Mouse (Mus musculus) liver, embryonic 11.5 days (tissue): ENCODE results near the gene Glrb. TPM values are rescaled to one million over a fixed set of nuclear protein-coding genes. Genes with fewer than 3 reads are reported as not detected.

Source experiments
- ATAC-seq: fragments of 200-750 bp; cut with Nextera tagmentation; replicated peaks from 2 replicates; pipeline ENCODE4 v1.8.0; 2017; ENCODE audit warnings: moderate number of reproducible peaks, mild to moderate bottlenecking, moderate TSS enrichment, moderate library complexity; ENCODE audit not compliant: low FRiP score
- DNase-seq: peaks from one replicate; pipeline ENCODE4 v3.0.0-alpha.2; 2017; ENCODE audit warnings: low spot score
- H3K27ac ChIP-seq: fragments of 300-500 bp; sonication (generic); 2 replicates; pipeline ENCODE4 v1.5.1; 2014; ENCODE audit warnings: mild to moderate bottlenecking, low read depth, low read length, control low read depth
- H3K27me3 ChIP-seq: fragments of 300-500 bp; sonication (generic); replicated peaks from 2 replicates; pipeline ENCODE4 v1.6.1; 2014; ENCODE audit warnings: low read length, mixed read lengths; ENCODE audit not compliant: control insufficient read depth, insufficient read depth
- H3K36me3 ChIP-seq: fragments of 300-500 bp; sonication (generic); 2 replicates; pipeline ENCODE4 v1.6.1; 2014; ENCODE audit warnings: mild to moderate bottlenecking, low read length, moderate library complexity, mixed read lengths; ENCODE audit not compliant: control insufficient read depth, insufficient read depth
- H3K4me1 ChIP-seq: fragments of 300-500 bp; sonication (generic); replicated peaks from 2 replicates; pipeline ENCODE4 v1.6.1; 2014; ENCODE audit warnings: low read length, mixed read lengths; ENCODE audit not compliant: control insufficient read depth, insufficient read depth
- H3K4me2 ChIP-seq: fragments of 300-500 bp; sonication (generic); 2 replicates; pipeline ENCODE4 v1.6.1; 2014; ENCODE audit warnings: mild to moderate bottlenecking, control low read depth, moderate library complexity
- H3K4me3 ChIP-seq: fragments of 300-500 bp; sonication (generic); 2 replicates; pipeline ENCODE4 v1.5.1; 2014; ENCODE audit warnings: low read depth, low read length, control low read depth
- H3K9ac ChIP-seq: fragments of 300-500 bp; sonication (generic); 2 replicates; pipeline ENCODE4 v1.6.1; 2014; ENCODE audit warnings: low read depth, low read length, control low read depth
- H3K9me3 ChIP-seq: fragments of 300-500 bp; sonication (generic); 2 replicates; pipeline ENCODE4 v1.6.1; 2016; ENCODE audit warnings: low read length, inconsistent platforms, mixed read lengths; ENCODE audit not compliant: control insufficient read depth
- WGBS: fragments of 180-500 bp; shearing (Covaris S2); extraction: QIAGEN DNeasy Blood & Tissue Kit; methylation state at CpG from one replicate; pipeline ENCODE4 v1.1.7; 2014; 5-methylcytosine and 5-hydroxymethylcytosine counted together
- polyA plus RNA-seq: library from polyadenylated mRNA; unstranded; fragments of >200 nt; fragmentation: Nextera tagmentation; extraction: Ambion mirVana; gene quantifications from 2 replicates; pipeline ENCODE4 v1.2.1, GENCODE M21; 2014

Glrb gene
- polyA plus RNA-seq, 1 experiment from 2014 or later = 2.4 TPM

DNA sequence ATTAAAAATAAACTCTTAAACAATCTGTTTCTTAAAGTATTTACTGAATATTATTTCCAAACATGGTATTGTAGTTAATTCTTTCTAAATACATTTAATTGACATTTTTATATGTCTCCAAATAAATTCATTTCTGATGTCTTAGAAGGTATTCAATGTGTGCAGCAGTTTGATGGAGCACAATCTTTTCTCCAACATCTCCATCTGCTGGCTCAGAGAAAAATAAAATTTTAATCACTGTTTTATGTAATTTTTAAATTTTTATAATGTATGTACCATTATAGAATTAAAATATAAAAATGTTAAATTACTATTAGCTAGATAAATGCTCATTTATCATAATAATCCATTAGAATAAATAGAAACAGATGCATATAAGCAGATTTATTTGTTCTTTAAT, 116.7 kb downstream of the Glrb start:
- no peaks in the 10 kb centered on the region for H3K36me3 ChIP-seq
- no peak overlapping the region for H3K4me3 ChIP-seq
- H3K9me3 ChIP-seq = no peaks in the 10 kb centered on the region
- DNase-seq (no peak), ATAC-seq (no peak)
- H3K27ac ChIP-seq = no peak overlapping the region
- no peak overlapping the region for H3K9ac ChIP-seq
- H3K27me3 ChIP-seq = peaks cover 18% of the 10 kb centered on the region
- H3K4me2 ChIP-seq = no peak overlapping the region
- no peaks in the 10 kb centered on the region for H3K4me1 ChIP-seq

DNA sequence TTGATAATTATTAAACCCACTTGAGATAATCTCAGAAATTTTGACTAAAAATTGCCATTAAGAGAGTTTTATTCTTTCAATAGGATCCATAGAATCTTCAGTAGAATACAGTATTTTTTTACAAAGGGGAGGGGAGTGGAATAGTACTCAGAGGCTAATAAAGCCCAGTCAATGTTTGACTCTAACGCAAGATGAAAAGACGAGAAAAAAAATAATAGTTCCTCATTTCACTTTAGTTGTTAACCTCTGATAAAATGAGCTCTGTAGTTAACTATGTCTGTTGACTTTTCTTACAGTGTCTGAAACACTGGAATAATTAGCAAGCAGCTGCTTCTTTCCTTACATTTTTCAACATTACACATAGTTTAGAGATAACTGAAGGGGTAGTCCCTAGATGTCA, 118.2 kb downstream of the Glrb start:
- Histone ChIP-seq H3K4me2 (no peak overlapping the region), H3K36me3 (no peaks in the 10 kb centered on the region), H3K9ac (no peak overlapping the region), H3K4me3 (no peak overlapping the region), H3K27me3 (peaks cover 3% of the 10 kb centered on the region; the same call in 1 of the 2 replicates), H3K4me1 (no peaks in the 10 kb centered on the region), H3K27ac (no peak overlapping the region), H3K9me3 (no peaks in the 10 kb centered on the region)
- DNase-seq (no peak), ATAC-seq (no peak)
- WGBS = 78% methylated on average over 2 of the region's 2 CpGs

Other genes with a start within 250 kb of the Glrb start
- gene Gria2, start 110.8 kb downstream of the Glrb start, polyA plus RNA-seq = 1.5 and 1.8 TPM in 2 replicates
- 11.8 and 12.7 TPM in 2 replicates for gene Pdgfc, start 122.8 kb upstream of the Glrb start, polyA plus RNA-seq